Mouse (Mus musculus) MEL (cell line): Measurements from ENCODE around the gene Agbl2.

Source experiments
- E2F4 ChIP-seq: IDR thresholded peaks from 2 replicates; pipeline ENCODE4 v1.6.1; 2011; ENCODE audit warnings: low read depth, low read length, improper control_type of control experiment, borderline replicate concordance
- EP300 ChIP-seq, 2 experiments: IDR thresholded peaks; 2 replicates each; pipeline ENCODE4 v1.6.1; 2011; ENCODE audit warnings: improper control_type of control experiment in 2 of 2, low read length in 2 of 2, low read depth in 1 of 2, mild to moderate bottlenecking in 1 of 2
- JUND ChIP-seq: IDR thresholded peaks from 2 replicates; pipeline ENCODE4 v1.6.1; 2011; ENCODE audit warnings: low read depth, mild to moderate bottlenecking, improper control_type of control experiment, low read length
- MYB ChIP-seq: IDR thresholded peaks from 2 replicates; pipeline ENCODE4 v1.6.1; 2011; ENCODE audit warnings: mild to moderate bottlenecking, low read depth, low read length, improper control_type of control experiment
- POLR2A ChIP-seq, 2 experiments: IDR thresholded peaks; 2 replicates each; pipeline ENCODE4 v1.6.1; 2011 to 2012; ENCODE audit warnings: low read length in 2 of 2, mild to moderate bottlenecking in 2 of 2, control low read depth in 1 of 2, improper control_type of control experiment in 1 of 2, low read depth in 1 of 2, moderate library complexity in 1 of 2; ENCODE audit not compliant: control insufficient read depth in 1 of 2, insufficient read depth in 1 of 2, poor library complexity in 1 of 2

DNA sequence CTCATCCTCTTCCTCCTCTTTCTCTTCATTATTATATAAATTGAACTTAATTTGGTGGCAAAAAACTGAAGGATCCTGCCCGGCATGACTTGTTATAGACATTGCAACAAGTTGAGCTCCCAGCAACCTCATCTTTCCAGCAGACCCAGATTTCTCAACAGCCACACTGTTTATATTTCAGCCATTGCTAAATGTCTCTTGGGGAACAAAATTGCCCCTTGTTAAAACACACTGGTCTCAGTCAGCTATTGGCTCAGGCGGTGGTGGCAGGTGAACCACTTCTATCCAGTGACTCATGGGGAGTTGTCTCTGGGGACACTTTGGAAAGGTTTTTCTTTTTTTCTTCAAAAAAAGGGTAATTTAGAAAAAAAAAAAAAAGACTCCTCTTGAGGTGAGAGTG, 56.1 kb downstream of the Agbl2 start:
- TF ChIP-seq EP300 (IDR thresholded peaks at IDR 0.05; ENCODE audit: low read depth in 1 of 2, low read length in 2 of 2) = no peak
- TF ChIP-seq POLR2A (IDR thresholded peaks at IDR 0.05; ENCODE audit: control insufficient read depth in 1 of 2, insufficient read depth in 1 of 2, low read depth in 1 of 2, low read length in 2 of 2, poor library complexity in 1 of 2) = no peak
- no peak for TF ChIP-seq E2F4
- no peak for TF ChIP-seq MYB
- no peak for TF ChIP-seq JUND
